Mouse (Mus musculus) limb, embryonic 10.5 days (tissue): ENCODE measurements around the gene Cxcl12. TPM values are rescaled to one million over a fixed set of nuclear protein-coding genes. Genes with fewer than 3 reads are reported as not detected.

Experiments
- DNase-seq: peaks from one replicate; pipeline ENCODE4 v3.0.0-alpha.2; 2017; ENCODE audit warnings: low spot score
- H3K27ac ChIP-seq: fragments of 300-500 bp; sonication (generic); 2 replicates; pipeline ENCODE4 v1.5.1; 2016; ENCODE audit warnings: mild to moderate bottlenecking
- H3K27me3 ChIP-seq: fragments of 300-500 bp; sonication (generic); 2 replicates; pipeline ENCODE4 v1.6.1; 2016; ENCODE audit warnings: low read depth, mild to moderate bottlenecking; ENCODE audit not compliant: poor library complexity, severe bottlenecking
- H3K36me3 ChIP-seq: fragments of 300-500 bp; sonication (generic); 2 replicates; pipeline ENCODE4 v1.6.1; 2016; ENCODE audit warnings: mild to moderate bottlenecking, moderate library complexity
- H3K4me1 ChIP-seq: fragments of 300-500 bp; sonication (generic); 2 replicates; pipeline ENCODE4 v1.6.1; 2016
- H3K4me3 ChIP-seq: fragments of 300-500 bp; sonication (generic); 2 replicates; pipeline ENCODE4 v1.5.1; 2016; ENCODE audit warnings: mild to moderate bottlenecking, moderate library complexity
- H3K9me3 ChIP-seq: fragments of 300-500 bp; sonication (generic); replicated peaks from 2 replicates; pipeline ENCODE4 v1.6.1; 2016; ENCODE audit warnings: mild to moderate bottlenecking
- WGBS: fragments of 180-500 bp; shearing (Covaris S2); methylation state at CpG from one replicate; pipeline ENCODE4 v1.1.7; 2016; 5-methylcytosine and 5-hydroxymethylcytosine counted together
- polyA plus RNA-seq: library from polyadenylated mRNA; unstranded; fragments of >200 nt; fragmentation: Nextera tagmentation; extraction: Ambion mirVana; gene quantifications from 2 replicates; pipeline ENCODE4 v1.2.1, GENCODE M21; 2016

Gene Cxcl12
- polyA plus RNA-seq, result 44.7 and 74.6 TPM in 2 replicates

DNA sequence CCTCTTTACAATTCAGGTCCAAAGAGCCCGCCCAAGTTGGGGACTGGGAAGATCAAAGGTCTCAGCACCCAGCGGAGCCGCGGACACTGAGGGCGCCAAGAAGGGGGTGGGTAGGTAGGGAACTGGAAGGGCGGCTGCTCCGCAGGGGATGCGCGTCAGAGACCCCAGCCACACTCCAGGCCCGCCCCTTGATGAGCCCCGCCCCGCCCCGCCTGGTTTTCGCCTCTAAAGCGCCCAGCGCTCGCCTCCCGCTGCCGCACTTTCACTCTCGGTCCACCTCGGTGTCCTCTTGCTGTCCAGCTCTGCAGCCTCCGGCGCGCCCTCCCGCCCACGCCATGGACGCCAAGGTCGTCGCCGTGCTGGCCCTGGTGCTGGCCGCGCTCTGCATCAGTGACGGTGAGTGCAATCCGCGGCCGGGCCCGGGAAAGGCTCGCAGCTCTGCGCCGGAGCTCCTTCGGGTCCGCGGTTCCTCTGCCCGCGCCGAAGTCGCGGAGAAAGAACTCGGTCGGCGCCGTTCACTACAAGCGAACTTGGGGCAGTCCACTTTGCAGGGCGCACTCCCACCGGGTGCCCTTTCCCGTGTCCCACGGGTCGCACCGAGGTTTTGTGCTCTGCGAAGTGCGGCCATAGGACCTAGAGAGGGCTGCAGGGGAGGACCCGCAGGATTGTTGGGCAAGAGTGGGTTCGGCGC is at the start of gene Cxcl12:
TSS of gene Cxcl12 (plus strand) at position 215 of the 691 bp plus-strand sequence.
- Histone ChIP-seq H3K27me3 (peaks cover 80% of the 10 kb centered on the region), H3K36me3 (peaks cover 23% of the 10 kb centered on the region), H3K9me3 (no peaks in the 10 kb centered on the region), H3K27ac (peak within 1 kb of the TSS; percentile 91), H3K4me3 (peak within 1 kb of the TSS; percentile 79), H3K4me1 (peaks cover 59% of the 10 kb centered on the region)
- WGBS, result under 1% methylated on average over 63 of the region's 64 CpGs
- peak; percentile 84 for DNase-seq

DNA sequence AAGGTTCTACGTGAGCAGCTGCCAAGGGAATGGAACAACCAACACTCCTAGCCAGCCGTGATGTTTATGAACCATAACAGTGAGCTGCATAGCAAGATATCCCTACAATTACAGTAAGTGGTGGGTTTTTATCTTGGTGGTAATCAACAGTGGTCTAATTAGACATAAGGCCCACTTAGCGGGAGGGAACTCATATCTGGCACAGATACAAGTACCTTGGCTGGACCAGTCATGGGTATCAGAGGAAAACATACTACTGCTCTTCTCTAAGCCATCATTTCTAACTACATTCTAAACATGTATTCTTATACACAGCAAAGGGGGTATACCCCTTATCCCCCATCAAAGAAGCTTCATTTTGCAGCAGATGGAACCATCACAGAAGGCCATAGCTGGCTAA is 46.3 kb upstream of the Cxcl12 start:
- no peak for DNase-seq
- WGBS, result 97% methylated on average over 3 of the region's 3 CpGs

DNA sequence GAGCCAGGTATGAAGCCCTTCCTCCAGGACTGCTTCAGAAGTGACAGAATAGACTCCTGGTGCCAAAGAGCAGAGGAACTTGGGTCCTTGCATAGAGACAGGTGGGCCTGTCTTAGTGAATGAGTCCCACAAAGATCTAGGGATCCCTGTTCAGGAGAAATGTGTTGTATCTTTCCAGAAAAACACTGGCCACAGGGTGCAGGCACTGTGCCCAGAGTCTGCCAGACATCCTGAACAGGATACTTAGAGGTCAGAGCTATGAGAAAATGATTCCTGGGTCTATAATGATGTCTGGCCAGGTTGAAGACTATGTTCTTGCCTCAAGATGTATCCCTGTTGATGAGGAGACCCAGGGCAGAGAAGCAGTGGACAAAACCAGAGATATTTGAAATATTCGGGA is 42.0 kb upstream of the Cxcl12 start:
- WGBS, result 82% methylated on average over 1 of the region's 1 CpGs
- Histone ChIP-seq H3K9me3 (no peaks in the 10 kb centered on the region), H3K27ac (no peak overlapping the region), H3K27me3 (no peaks in the 10 kb centered on the region), H3K36me3 (no peaks in the 10 kb centered on the region), H3K4me3 (no peak overlapping the region), H3K4me1 (peaks cover 26% of the 10 kb centered on the region)
- no peak for DNase-seq

More for the DNA sequence above, 46.3 kb upstream of the Cxcl12 start:
- Histone ChIP-seq H3K4me3 (no peak overlapping the region), H3K27me3 (no peaks in the 10 kb centered on the region), H3K36me3 (no peaks in the 10 kb centered on the region), H3K9me3 (no peaks in the 10 kb centered on the region), H3K27ac (no peak overlapping the region), H3K4me1 (peaks cover 16% of the 10 kb centered on the region)

DNA sequence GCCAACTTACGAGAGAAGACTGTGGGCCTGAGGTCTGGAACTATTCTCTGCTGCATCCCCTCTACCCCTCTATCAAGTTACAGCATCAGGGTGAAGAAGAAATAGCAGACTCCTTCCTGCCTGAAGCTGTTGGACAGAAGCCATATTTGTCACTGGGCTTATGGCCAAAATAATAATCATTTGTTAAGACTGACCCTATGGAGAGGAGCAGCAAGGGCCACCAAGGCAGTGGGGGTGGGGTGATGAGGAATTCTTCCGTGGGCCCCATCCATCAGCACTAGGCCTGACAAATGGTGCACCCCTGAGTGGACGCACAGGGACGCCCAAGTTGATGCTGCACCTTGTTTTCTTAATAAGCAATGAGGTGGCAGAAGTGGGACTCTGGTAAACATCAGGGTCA is 38.9 kb upstream of the Cxcl12 start:
- no peaks in the 10 kb centered on the region for H3K27me3 ChIP-seq
- no peaks in the 10 kb centered on the region for H3K9me3 ChIP-seq
- H3K36me3 ChIP-seq, result no peaks in the 10 kb centered on the region
- H3K4me3 ChIP-seq, result no peak overlapping the region
- no peak for DNase-seq
- no peak overlapping the region for H3K27ac ChIP-seq
- 69% methylated on average over 4 of the region's 4 CpGs for WGBS
- H3K4me1 ChIP-seq, result peaks cover 30% of the 10 kb centered on the region

DNA sequence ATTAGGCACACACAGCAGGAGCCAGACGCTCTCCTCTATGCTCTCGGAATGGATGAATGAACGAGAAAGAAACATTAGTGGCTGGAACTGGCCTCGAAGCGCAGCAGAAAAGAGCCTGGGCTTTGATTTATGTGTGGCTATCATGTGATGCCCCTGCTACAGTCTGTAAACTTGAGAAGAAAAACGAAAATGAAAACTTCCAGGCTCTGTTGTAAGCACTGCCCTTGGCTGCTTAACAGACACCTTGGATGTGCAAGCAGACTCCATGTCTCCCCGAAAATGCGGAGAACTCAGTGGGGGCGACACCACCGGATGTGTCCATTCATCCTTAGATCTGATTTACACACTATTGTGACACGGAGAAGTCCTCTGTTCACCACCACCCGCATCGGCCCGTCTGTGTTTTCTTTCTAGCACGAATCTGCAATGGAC is 37.6 kb upstream of the Cxcl12 start:
- Histone ChIP-seq H3K4me1 (peaks cover 25% of the 10 kb centered on the region), H3K9me3 (no peaks in the 10 kb centered on the region), H3K27ac (no peak overlapping the region), H3K4me3 (no peak overlapping the region), H3K36me3 (no peaks in the 10 kb centered on the region), H3K27me3 (no peaks in the 10 kb centered on the region)
- no peak for DNase-seq
- 61% methylated on average over 15 of the region's 15 CpGs for WGBS

DNA sequence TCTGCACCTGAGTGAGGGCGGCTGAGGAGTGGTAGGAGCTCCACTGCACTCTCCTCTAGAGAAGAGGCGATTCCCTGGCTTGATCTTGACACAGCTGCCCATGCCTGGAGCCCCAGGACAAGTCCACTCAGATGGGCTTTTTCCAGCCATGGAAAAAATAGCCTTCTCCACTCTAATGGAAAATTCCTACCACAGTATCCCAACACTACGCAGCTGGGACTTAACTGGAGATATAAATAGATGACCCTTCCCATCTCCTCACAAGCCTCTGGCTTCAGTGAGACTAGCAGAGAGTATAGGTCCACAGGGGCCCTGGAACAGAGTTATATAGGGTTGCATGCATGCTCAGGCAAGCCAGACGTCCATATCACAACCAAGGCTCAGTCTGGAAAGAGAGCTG is 33.8 kb upstream of the Cxcl12 start:
- Histone ChIP-seq H3K4me3 (no peak overlapping the region), H3K9me3 (no peaks in the 10 kb centered on the region), H3K27ac (no peak overlapping the region), H3K36me3 (no peaks in the 10 kb centered on the region), H3K4me1 (peaks cover 16% of the 10 kb centered on the region), H3K27me3 (no peaks in the 10 kb centered on the region)
- 80% methylated on average over 4 of the region's 4 CpGs for WGBS
- DNase-seq, result no peak

DNA sequence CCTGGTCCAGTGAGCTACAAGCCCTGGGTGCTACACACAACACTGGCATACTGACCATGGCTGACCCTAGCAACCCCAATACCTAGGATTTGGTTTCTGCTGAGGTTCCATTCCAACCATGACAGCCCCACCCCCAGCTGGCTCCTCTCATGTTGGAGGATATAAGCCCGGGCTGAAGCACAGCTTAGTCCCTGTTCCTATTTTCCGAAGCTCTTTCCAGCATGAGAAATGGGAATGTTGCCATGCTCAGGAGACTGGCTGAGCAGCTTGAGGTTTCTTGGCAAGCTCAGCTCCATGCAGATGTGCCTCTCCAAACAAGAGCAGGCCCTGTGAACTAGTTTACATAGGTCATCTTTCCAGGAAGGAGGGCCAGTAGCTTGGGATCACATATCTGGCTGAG is 30.6 kb upstream of the Cxcl12 start:
- H3K36me3 ChIP-seq, result no peaks in the 10 kb centered on the region
- peaks cover 2% of the 10 kb centered on the region for H3K4me1 ChIP-seq
- H3K4me3 ChIP-seq, result no peak overlapping the region
- 93% methylated on average over 2 of the region's 2 CpGs for WGBS
- no peaks in the 10 kb centered on the region for H3K27me3 ChIP-seq
- no peak for DNase-seq
- H3K9me3 ChIP-seq, result no peaks in the 10 kb centered on the region
- H3K27ac ChIP-seq, result no peak overlapping the region

DNA sequence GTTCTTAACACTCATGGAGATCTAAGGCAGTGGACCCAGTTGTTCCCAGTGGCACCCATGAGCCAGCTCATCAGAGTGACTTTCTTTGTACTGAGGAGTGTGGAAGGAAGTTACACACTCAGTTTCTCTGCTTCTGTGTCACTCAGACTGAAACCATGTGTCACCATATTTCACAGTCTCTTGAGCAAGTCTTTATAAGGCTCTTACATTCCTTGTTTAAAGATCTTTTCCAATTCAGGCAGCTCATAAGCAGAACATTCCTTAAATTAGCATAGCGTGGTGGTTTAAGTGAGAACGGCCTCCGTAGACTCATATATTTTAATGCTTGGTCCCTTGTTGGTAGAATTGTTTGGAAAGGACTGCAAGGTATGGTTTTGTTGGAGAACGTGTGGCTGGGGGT is 27.4 kb upstream of the Cxcl12 start:
- DNase-seq, result no peak
- WGBS, result 91% methylated on average over 4 of the region's 4 CpGs
- Histone ChIP-seq H3K27me3 (no peaks in the 10 kb centered on the region), H3K4me3 (no peak overlapping the region), H3K27ac (no peak overlapping the region), H3K4me1 (no peaks in the 10 kb centered on the region), H3K36me3 (no peaks in the 10 kb centered on the region), H3K9me3 (no peaks in the 10 kb centered on the region)

DNA sequence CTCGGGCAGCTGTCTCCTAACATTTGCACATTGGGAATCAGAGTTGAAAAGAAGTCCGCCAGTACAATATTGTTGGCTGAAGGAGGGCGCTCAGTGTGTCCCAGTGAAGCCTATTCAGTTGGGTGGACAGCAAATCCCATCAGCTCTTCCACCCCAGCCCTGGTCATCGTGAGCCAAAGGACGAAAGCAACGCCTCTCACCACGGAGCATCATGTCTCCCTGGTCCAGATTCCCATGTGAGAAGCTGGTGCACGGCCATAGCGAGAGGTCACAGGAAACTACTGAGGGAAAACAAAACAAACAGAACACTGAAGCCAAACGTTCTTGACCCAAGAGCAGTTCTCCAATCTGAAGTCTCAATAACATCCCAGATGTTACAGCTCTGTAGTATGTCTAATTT is 21.4 kb upstream of the Cxcl12 start:
- Histone ChIP-seq H3K4me1 (peaks cover 20% of the 10 kb centered on the region), H3K9me3 (no peaks in the 10 kb centered on the region), H3K4me3 (no peak overlapping the region), H3K27ac (no peak overlapping the region), H3K36me3 (no peaks in the 10 kb centered on the region), H3K27me3 (peaks cover 14% of the 10 kb centered on the region; the same call in 1 of the 2 replicates)
- DNase-seq, result peak; percentile 24
- 85% methylated on average over 10 of the region's 10 CpGs for WGBS

DNA sequence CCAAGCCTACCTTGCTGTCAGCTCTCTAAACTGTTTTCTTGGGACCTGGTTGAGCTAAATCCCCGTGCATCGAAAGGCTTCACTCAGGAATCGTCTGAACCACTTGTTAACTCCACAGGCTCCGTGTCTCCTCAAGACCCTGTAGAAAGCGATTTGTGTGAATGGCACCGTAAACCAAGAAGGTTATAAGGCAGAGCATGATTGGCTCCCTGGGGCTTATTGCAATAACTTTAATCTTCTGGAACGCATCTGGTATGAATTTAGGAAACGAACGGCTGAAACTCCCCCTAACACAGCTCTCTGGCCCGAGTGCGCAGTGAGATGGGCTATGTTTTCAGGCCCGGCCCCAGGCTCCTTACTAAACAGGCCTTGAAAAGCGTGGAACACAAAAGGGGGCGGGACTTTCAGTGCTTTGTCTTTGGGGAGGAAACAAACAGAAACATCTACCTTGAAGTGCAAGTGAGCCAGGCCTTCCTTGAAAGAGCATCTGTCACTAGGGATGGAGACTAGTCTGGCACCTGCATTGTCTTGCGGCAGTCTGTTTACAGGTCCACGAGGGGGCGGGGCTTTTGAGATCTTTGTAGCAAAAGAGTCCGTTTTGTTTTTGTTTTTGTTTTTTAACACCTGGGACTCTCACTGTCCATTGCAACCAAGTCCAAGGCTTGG is 16.7 kb upstream of the Cxcl12 start:
- H3K36me3 ChIP-seq, result no peaks in the 10 kb centered on the region
- peak overlapping the region; percentile 23 for H3K4me3 ChIP-seq
- peak; percentile 67 for DNase-seq
- peaks cover 38% of the 10 kb centered on the region for H3K27me3 ChIP-seq
- H3K27ac ChIP-seq, result peak overlapping the region; percentile 73
- H3K9me3 ChIP-seq, result no peaks in the 10 kb centered on the region
- peaks cover 45% of the 10 kb centered on the region for H3K4me1 ChIP-seq
- WGBS, result 9% methylated on average over 18 of the region's 18 CpGs

DNA sequence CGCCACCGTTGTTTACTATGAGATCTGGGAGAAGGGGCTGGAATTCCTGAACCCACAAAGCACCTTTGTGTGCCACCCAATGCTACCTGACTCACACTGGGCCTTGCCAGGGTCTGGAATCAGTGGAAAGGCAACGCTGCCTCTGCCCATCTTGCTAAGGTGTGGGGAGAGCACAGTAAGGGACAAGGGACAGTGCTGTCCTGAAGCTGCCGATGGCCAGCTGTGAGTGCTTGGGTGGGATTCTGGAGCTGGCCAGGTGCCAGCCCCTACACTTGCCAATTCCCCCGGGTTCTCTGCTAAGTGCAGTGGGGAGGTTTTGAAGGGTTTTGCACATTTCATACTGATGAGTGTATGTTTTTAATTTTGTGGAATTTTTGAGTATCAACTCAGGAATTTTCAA is 15.3 kb upstream of the Cxcl12 start:
- no peak overlapping the region for H3K4me3 ChIP-seq
- H3K9me3 ChIP-seq, result no peaks in the 10 kb centered on the region
- DNase-seq, result peak; percentile 29
- peaks cover 50% of the 10 kb centered on the region for H3K27me3 ChIP-seq
- peak overlapping the region; percentile 31; the same call in 1 of the 2 replicates for H3K27ac ChIP-seq
- H3K36me3 ChIP-seq, result no peaks in the 10 kb centered on the region
- peaks cover 56% of the 10 kb centered on the region for H3K4me1 ChIP-seq
- WGBS, result 75% methylated on average over 5 of the region's 5 CpGs

DNA sequence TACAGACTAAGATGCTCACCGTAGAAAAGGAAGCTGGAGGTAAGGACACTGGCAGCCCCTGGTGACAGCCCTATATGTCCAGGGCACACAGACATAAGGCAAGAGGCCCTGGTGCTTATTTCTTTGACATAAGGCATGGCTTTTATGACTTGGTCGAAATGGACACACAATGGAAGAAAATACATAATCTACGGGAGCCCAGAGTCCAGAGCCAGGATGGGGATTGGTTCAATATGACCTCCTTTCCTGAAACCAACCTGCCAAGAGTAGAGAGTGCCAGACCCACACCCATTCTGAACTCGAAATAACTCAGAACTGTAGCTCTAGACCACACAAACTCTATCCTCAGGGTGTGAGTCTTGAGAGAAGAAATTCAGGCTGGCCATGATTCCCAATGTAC is 11.5 kb upstream of the Cxcl12 start:
- Histone ChIP-seq H3K27me3 (peaks cover 38% of the 10 kb centered on the region), H3K36me3 (no peaks in the 10 kb centered on the region), H3K27ac (no peak overlapping the region), H3K4me1 (peaks cover 62% of the 10 kb centered on the region), H3K9me3 (no peaks in the 10 kb centered on the region), H3K4me3 (no peak overlapping the region)
- 78% methylated on average over 4 of the region's 4 CpGs for WGBS
- peak; percentile 11 for DNase-seq
